Mouse (Mus musculus): ENCODE data around the gene Msto1.
"Not testable (repeated sequence)": the region's sequence is repeated elsewhere in the genome, so short reads cannot be mapped to it uniquely, and the experiment has no call there.

Msto1 gene

GRCm38 (mm10) chr3:88905209-88905608 lies 8.6 kb downstream of the Msto1 start:
- no peak for DNase-seq (ENCODE audit: low spot score in 2 of 2)

- no peak for DNase-seq (ENCODE audit: low spot score in 2 of 2)
These were observed 9.0 kb downstream of the Msto1 start for GRCm38 (mm10) chr3:88904803-88905202.

- not testable (repeated sequence) for DNase-seq (ENCODE audit: low spot score in 2 of 2)
These were observed 20.8 kb downstream of the Msto1 start for GRCm38 (mm10) chr3:88893011-88893410.

GRCm38 (mm10) chr3:88882536-88882935 lies 31.3 kb downstream of the Msto1 start:
- not testable (repeated sequence) for DNase-seq (ENCODE audit: low spot score in 2 of 2)

GRCm38 (mm10) chr3:88868449-88868848 lies 45.4 kb downstream of the Msto1 start:
- DNase-seq (ENCODE audit: low spot score in 2 of 2): not testable (repeated sequence)

- DNase-seq (ENCODE audit: low spot score in 2 of 2): not testable (repeated sequence)
These were observed 46.6 kb downstream of the Msto1 start for GRCm38 (mm10) chr3:88867177-88867576.

- DNase-seq (ENCODE audit: low spot score in 2 of 2): not testable (repeated sequence)
These were observed 47.1 kb downstream of the Msto1 start for GRCm38 (mm10) chr3:88866735-88867134.

GRCm38 (mm10) chr3:88862129-88862528 lies 51.7 kb downstream of the Msto1 start:
- DNase-seq (ENCODE audit: low spot score in 2 of 2): no peak

- DNase-seq (ENCODE audit: low spot score in 2 of 2): no peak
These were observed 58.0 kb downstream of the Msto1 start for GRCm38 (mm10) chr3:88855837-88856236.
